Mouse (Mus musculus): ENCODE measurements around the gene Usp5. TPM values are rescaled to one million over a fixed set of nuclear protein-coding genes. Genes with fewer than 3 reads are reported as not detected.

Usp5 gene
- polyA plus RNA-seq, 1 experiment: 53.0 TPM

DNA sequence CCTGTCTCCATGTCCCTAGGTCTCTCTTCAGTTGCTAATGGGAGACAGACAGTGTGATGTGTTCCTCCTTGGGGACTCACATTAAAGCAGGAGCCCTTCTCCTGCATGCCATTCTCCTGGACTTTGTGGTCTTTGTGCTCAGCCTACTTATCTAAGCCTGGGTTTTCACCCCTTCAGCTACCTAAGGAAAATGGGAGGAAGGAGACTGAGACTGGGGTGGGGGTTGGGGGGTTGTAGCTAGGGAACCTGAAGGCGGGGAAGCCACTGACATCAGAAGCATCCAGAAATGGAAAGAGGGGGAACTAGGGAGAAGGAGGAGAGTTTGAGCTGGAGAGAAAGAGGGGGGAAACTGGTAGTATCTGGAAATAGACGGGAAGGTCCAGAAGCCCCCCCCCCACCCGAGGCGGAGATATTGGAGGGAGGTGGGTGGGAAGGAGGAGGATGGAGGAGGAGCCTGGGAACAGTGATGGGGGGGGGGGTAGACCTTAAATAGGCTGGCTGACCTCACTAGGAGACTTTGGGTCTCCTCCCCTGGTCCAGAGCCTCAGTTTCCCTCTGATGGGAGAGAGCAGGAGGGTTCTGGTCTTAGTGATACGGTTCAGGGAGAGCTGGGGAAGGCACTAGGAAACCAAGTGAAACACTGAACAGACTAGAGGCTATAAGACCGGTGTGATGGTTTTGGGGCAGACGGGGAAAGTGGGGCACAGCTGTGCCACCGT, 33.3 kb upstream of the Usp5 start:
- Histone ChIP-seq H3K27ac (ENCODE audit: insufficient read depth, low read depth, low read length) (no peak overlapping the region), H3K27me3 (ENCODE audit: control insufficient read depth, insufficient read depth, low read length) (peaks cover 26% of the 10 kb centered on the region), H3K36me3 (ENCODE audit: control insufficient read depth, insufficient read depth, low read length) (no peaks in the 10 kb centered on the region), H3K4me3 (ENCODE audit: low read depth, low read length) (no peak overlapping the region), H3K4me1 (ENCODE audit: control insufficient read depth, insufficient read depth, insufficient read length, low read length) (peaks cover 4% of the 10 kb centered on the region)
- 21% methylated on average over 8 of the region's 8 CpGs for whole genome bisulfite sequencing
- no peak for TF ChIP-seq CTCF (IDR thresholded peaks at IDR 0.05; ENCODE audit: extremely low read depth, insufficient read length, insufficient replicate concordance, low read depth, low read length)
- TF ChIP-seq POLR2A (IDR thresholded peaks at IDR 0.05; ENCODE audit: low read depth, low read length): no peak

GRCm38 (mm10) chr6:124861802-124862201, 32.5 kb upstream of the Usp5 start:
- TF ChIP-seq POLR2A (IDR thresholded peaks at IDR 0.05; ENCODE audit: low read depth, low read length) (no peak), CTCF (IDR thresholded peaks at IDR 0.05; ENCODE audit: extremely low read depth, insufficient read length, insufficient replicate concordance, low read depth, low read length) (no peak)
- Histone ChIP-seq H3K27ac (ENCODE audit: insufficient read depth, low read depth, low read length) (no peak overlapping the region), H3K4me3 (ENCODE audit: low read depth, low read length) (no peak overlapping the region), H3K4me1 (ENCODE audit: control insufficient read depth, insufficient read depth, insufficient read length, low read length) (peaks cover 4% of the 10 kb centered on the region), H3K27me3 (ENCODE audit: control insufficient read depth, insufficient read depth, low read length) (peaks cover 32% of the 10 kb centered on the region), H3K36me3 (ENCODE audit: control insufficient read depth, insufficient read depth, low read length) (no peaks in the 10 kb centered on the region)
- WGBS: 40% methylated on average over 3 of the region's 3 CpGs

GRCm38 (mm10) chr6:124861266-124861665, 32.0 kb upstream of the Usp5 start:
- no peak overlapping the region for H3K27ac ChIP-seq (ENCODE audit: insufficient read depth, low read depth, low read length)
- no peaks in the 10 kb centered on the region for H3K36me3 ChIP-seq (ENCODE audit: control insufficient read depth, insufficient read depth, low read length)
- H3K4me3 ChIP-seq (ENCODE audit: low read depth, low read length): no peak overlapping the region
- TF ChIP-seq POLR2A (IDR thresholded peaks at IDR 0.05; ENCODE audit: low read depth, low read length): no peak
- no peak for TF ChIP-seq CTCF (IDR thresholded peaks at IDR 0.05; ENCODE audit: extremely low read depth, insufficient read length, insufficient replicate concordance, low read depth, low read length)
- 88% methylated on average over 19 of the region's 19 CpGs for WGBS
- peaks cover 4% of the 10 kb centered on the region for H3K4me1 ChIP-seq (ENCODE audit: control insufficient read depth, insufficient read depth, insufficient read length, low read length)
- H3K27me3 ChIP-seq (ENCODE audit: control insufficient read depth, insufficient read depth, low read length): peaks cover 34% of the 10 kb centered on the region

DNA sequence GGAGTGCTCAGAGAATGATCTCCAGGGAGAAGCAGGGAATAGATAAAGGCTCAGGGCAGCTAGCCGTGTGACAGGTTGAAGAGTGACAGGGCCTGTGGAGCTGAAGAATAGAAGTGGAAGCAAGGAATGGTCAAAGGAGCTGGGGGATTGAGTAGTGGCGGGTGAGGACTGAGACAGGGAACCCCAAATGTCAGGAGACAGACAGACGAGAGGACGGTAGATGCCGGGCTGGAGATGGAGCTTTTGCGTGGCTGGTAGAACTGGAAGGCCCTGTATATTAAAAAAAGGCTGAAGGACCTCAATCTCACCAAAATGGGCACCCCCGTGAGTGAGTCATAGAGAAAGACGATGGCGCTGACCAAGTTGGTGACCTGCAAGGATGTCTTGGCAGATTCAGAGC, 31.2 kb upstream of the Usp5 start:
- peaks cover 38% of the 10 kb centered on the region for H3K27me3 ChIP-seq (ENCODE audit: control insufficient read depth, insufficient read depth, low read length)
- TF ChIP-seq POLR2A (IDR thresholded peaks at IDR 0.05; ENCODE audit: low read depth, low read length) (no peak), CTCF (IDR thresholded peaks at IDR 0.05; ENCODE audit: extremely low read depth, insufficient read length, insufficient replicate concordance, low read depth, low read length) (no peak)
- no peak overlapping the region for H3K27ac ChIP-seq (ENCODE audit: insufficient read depth, low read depth, low read length)
- 91% methylated on average over 9 of the region's 9 CpGs for WGBS
- H3K36me3 ChIP-seq (ENCODE audit: control insufficient read depth, insufficient read depth, low read length): no peaks in the 10 kb centered on the region
- no peak overlapping the region for H3K4me3 ChIP-seq (ENCODE audit: low read depth, low read length)
- peaks cover 4% of the 10 kb centered on the region for H3K4me1 ChIP-seq (ENCODE audit: control insufficient read depth, insufficient read depth, insufficient read length, low read length)

GRCm38 (mm10) chr6:124859725-124860124, 30.4 kb upstream of the Usp5 start:
- no peaks in the 10 kb centered on the region for H3K36me3 ChIP-seq (ENCODE audit: control insufficient read depth, insufficient read depth, low read length)

GRCm38 (mm10) chr6:124858561-124859318, 29.5 kb upstream of the Usp5 start:
- no peak overlapping the region for H3K4me3 ChIP-seq (ENCODE audit: low read depth, low read length)
- no peaks in the 10 kb centered on the region for H3K36me3 ChIP-seq (ENCODE audit: control insufficient read depth, insufficient read depth, low read length)
- H3K4me1 ChIP-seq (ENCODE audit: control insufficient read depth, insufficient read depth, insufficient read length, low read length): peaks cover 4% of the 10 kb centered on the region
- TF ChIP-seq CTCF (IDR thresholded peaks at IDR 0.05; ENCODE audit: extremely low read depth, insufficient read length, insufficient replicate concordance, low read depth, low read length) (no peak), POLR2A (IDR thresholded peaks at IDR 0.05; ENCODE audit: low read depth, low read length) (no peak)
- no peak overlapping the region for H3K27ac ChIP-seq (ENCODE audit: insufficient read depth, low read depth, low read length)
- WGBS: 75% methylated on average over 28 of the region's 28 CpGs
- H3K27me3 ChIP-seq (ENCODE audit: control insufficient read depth, insufficient read depth, low read length): peaks cover 33% of the 10 kb centered on the region

More at GRCm38 (mm10) chr6:124859725-124860124, 30.4 kb upstream of the Usp5 start:
- 9% methylated on average over 12 of the region's 12 CpGs for WGBS
- H3K4me1 ChIP-seq (ENCODE audit: control insufficient read depth, insufficient read depth, insufficient read length, low read length): peaks cover 4% of the 10 kb centered on the region
- no peak overlapping the region for H3K27ac ChIP-seq (ENCODE audit: insufficient read depth, low read depth, low read length)
- H3K27me3 ChIP-seq (ENCODE audit: control insufficient read depth, insufficient read depth, low read length): peaks cover 38% of the 10 kb centered on the region
- H3K4me3 ChIP-seq (ENCODE audit: low read depth, low read length): no peak overlapping the region
- TF ChIP-seq POLR2A (IDR thresholded peaks at IDR 0.05; ENCODE audit: low read depth, low read length): no peak
- TF ChIP-seq CTCF (IDR thresholded peaks at IDR 0.05; ENCODE audit: extremely low read depth, insufficient read length, insufficient replicate concordance, low read depth, low read length): peak; percentile 81
